Mouse (Mus musculus) liver, embryonic 12.5 days (tissue): ENCODE results near the gene Gm9639. TPM values are rescaled to one million over a fixed set of nuclear protein-coding genes. Genes with fewer than 3 reads are reported as not detected.
"Not testable (repeated sequence)": the region's sequence is repeated elsewhere in the genome, so short reads cannot be mapped to it uniquely, and the experiment has no call there.

Experiments used
- ATAC-seq: fragments of 200-750 bp; cut with Nextera tagmentation; 2 replicates; pipeline ENCODE4 v1.8.0; 2017; ENCODE audit warnings: moderate number of reproducible peaks, mild to moderate bottlenecking, moderate library complexity
- H3K27ac ChIP-seq: fragments of 300-500 bp; sonication (generic); 2 replicates; pipeline ENCODE4 v1.5.1; 2016; ENCODE audit warnings: mild to moderate bottlenecking
- H3K27me3 ChIP-seq: fragments of 300-500 bp; sonication (generic); replicated peaks from 2 replicates; pipeline ENCODE4 v1.6.1; 2016; ENCODE audit warnings: mild to moderate bottlenecking, moderate library complexity
- H3K36me3 ChIP-seq: fragments of 300-500 bp; sonication (generic); 2 replicates; pipeline ENCODE4 v1.6.1; 2016; ENCODE audit warnings: mild to moderate bottlenecking, moderate library complexity
- H3K4me1 ChIP-seq: fragments of 300-500 bp; sonication (generic); 2 replicates; pipeline ENCODE4 v1.6.1; 2016
- H3K4me2 ChIP-seq: fragments of 300-500 bp; sonication (generic); 2 replicates; pipeline ENCODE4 v1.6.1; 2016; ENCODE audit warnings: mild to moderate bottlenecking, moderate library complexity
- H3K4me3 ChIP-seq: fragments of 300-500 bp; sonication (generic); 2 replicates; pipeline ENCODE4 v1.5.1; 2016; ENCODE audit warnings: mild to moderate bottlenecking, moderate library complexity
- H3K9ac ChIP-seq: fragments of 300-500 bp; sonication (generic); 2 replicates; pipeline ENCODE4 v1.6.1; 2016; ENCODE audit warnings: mild to moderate bottlenecking, moderate library complexity
- H3K9me3 ChIP-seq: fragments of 300-500 bp; sonication (generic); replicated peaks from 2 replicates; pipeline ENCODE4 v1.6.1; 2016; ENCODE audit warnings: mild to moderate bottlenecking, moderate library complexity
- WGBS: fragments of 180-500 bp; shearing (Covaris S2); methylation state at CpG from one replicate; pipeline ENCODE4 v1.1.7; 2016; ENCODE audit not compliant: insufficient replicate concordance; 5-methylcytosine and 5-hydroxymethylcytosine counted together
- polyA plus RNA-seq: library from polyadenylated mRNA; unstranded; fragments of >200 nt; fragmentation: Nextera tagmentation; extraction: Ambion mirVana; gene quantifications from 2 replicates; pipeline ENCODE4 v1.2.1, GENCODE M21; 2016

Gene Gm9639
- polyA plus RNA-seq, 1 experiment from 2014 or later, result not detected

GRCm38 (mm10) chr10:77750686-77751085, 44.2 kb downstream of the Gm9639 start:
- not testable (repeated sequence) for H3K4me1 ChIP-seq, H3K4me3 ChIP-seq, H3K27me3 ChIP-seq, H3K9me3 ChIP-seq, H3K36me3 ChIP-seq, H3K27ac ChIP-seq, ATAC-seq, H3K4me2 ChIP-seq, H3K9ac ChIP-seq
- 42% methylated on average over 1 of the region's 1 CpGs for WGBS

Other genes starting within 250 kb of the Gm9639 start
- gene Pttg1ip, start 213.4 kb downstream of the Gm9639 start, polyA plus RNA-seq, result 68.8 and 72.8 TPM in 2 replicates
- 138 and 146 TPM in 2 replicates for gene Sumo3, start 189.0 kb downstream of the Gm9639 start, polyA plus RNA-seq
- gene Gm49325, start 188.9 kb downstream of the Gm9639 start, polyA plus RNA-seq, result 5.1 TPM in 1 of 2 replicates, not detected in the other
- gene Ube2g2, start 172.8 kb downstream of the Gm9639 start, polyA plus RNA-seq, result 55.7 and 59.9 TPM in 2 replicates
- gene Tspear, start 108.5 kb downstream of the Gm9639 start, polyA plus RNA-seq, result 0.05 TPM in 1 of 2 replicates, not detected in the other
- gene Gm19402, start 104.3 kb downstream of the Gm9639 start, polyA plus RNA-seq, result not detected in 2 replicates
- gene Gm9508, start 97.8 kb downstream of the Gm9639 start, polyA plus RNA-seq, result not detected in 2 replicates
- gene Gm10272, start 88.5 kb downstream of the Gm9639 start, polyA plus RNA-seq, result not detected in 2 replicates
- not detected in 2 replicates for gene Gm10024, start 83.6 kb downstream of the Gm9639 start, polyA plus RNA-seq
- not detected in 2 replicates for gene Gm10142, start 79.3 kb downstream of the Gm9639 start, polyA plus RNA-seq
- gene Krtap12-1, start 74.5 kb downstream of the Gm9639 start, polyA plus RNA-seq, result not detected in 2 replicates
- not detected in 2 replicates for gene Gm10100, start 68.6 kb downstream of the Gm9639 start, polyA plus RNA-seq
- gene Gm18596, start 52.4 kb downstream of the Gm9639 start, polyA plus RNA-seq, result not detected in 2 replicates
- gene Gm9736, start 43.7 kb downstream of the Gm9639 start, polyA plus RNA-seq, result not detected in 2 replicates
- gene Gm3233, start 35.4 kb downstream of the Gm9639 start, polyA plus RNA-seq, result not detected in 2 replicates
- not detected in 2 replicates for gene Gm3238, start 23.8 kb downstream of the Gm9639 start, polyA plus RNA-seq
- gene Gm7138, start 18.1 kb downstream of the Gm9639 start, polyA plus RNA-seq, result not detected in 2 replicates
- not detected in 2 replicates for gene Gm3250, start 12.5 kb downstream of the Gm9639 start, polyA plus RNA-seq
- gene Gm7137, start 6.9 kb downstream of the Gm9639 start, polyA plus RNA-seq, result not detected in 2 replicates
- gene Gm19668, start 4.1 kb upstream of the Gm9639 start, polyA plus RNA-seq, result not detected in 2 replicates
- gene Gm9507, start 16.8 kb upstream of the Gm9639 start, polyA plus RNA-seq, result not detected in 2 replicates
- not detected in 2 replicates for gene Gm2696, start 19.6 kb upstream of the Gm9639 start, polyA plus RNA-seq
- not detected in 2 replicates for gene Krtap10-4, start 32.0 kb upstream of the Gm9639 start, polyA plus RNA-seq
- gene Krtap10-10, start 40.9 kb upstream of the Gm9639 start, polyA plus RNA-seq, result not detected in 2 replicates
- not detected in 2 replicates for gene Gm36176, start 51.7 kb upstream of the Gm9639 start, polyA plus RNA-seq
- not detected in 2 replicates for gene Gm10318, start 57.8 kb upstream of the Gm9639 start, polyA plus RNA-seq
- gene Gm3285, start 66.9 kb upstream of the Gm9639 start, polyA plus RNA-seq, result not detected in 2 replicates
- gene Lrrc3, start 107.5 kb upstream of the Gm9639 start, polyA plus RNA-seq, result 8.5 and 8.7 TPM in 2 replicates
- gene Trpm2, start 175.5 kb upstream of the Gm9639 start, polyA plus RNA-seq, result 1.1 and 1.2 TPM in 2 replicates
- gene 1810043G02Rik, start 183.4 kb upstream of the Gm9639 start, polyA plus RNA-seq, result 6.7 and 6.9 TPM in 2 replicates
- gene Pfkl, start 215.0 kb upstream of the Gm9639 start, polyA plus RNA-seq, result 152 and 157 TPM in 2 replicates
- not detected in 2 replicates for gene Dnmt3l, start 246.9 kb upstream of the Gm9639 start, polyA plus RNA-seq
- 0.06 TPM in 1 of 2 replicates, not detected in the other for gene Aire, start 248.5 kb upstream of the Gm9639 start, polyA plus RNA-seq